Mouse (Mus musculus): ENCODE measurements around the gene Cyld.
A peak's percentile ranks its signal among the peaks of the same experiment; 100 is the strongest.
"Not testable (repeated sequence)": the region's sequence is repeated elsewhere in the genome, so short reads cannot be mapped to it uniquely, and the experiment has no call there.

The Cyld gene

GRCm38 (mm10) chr8:88696721-88697641 lies at the start of gene Cyld:
TSS of gene Cyld (plus strand) at chr8:88697028.
- DNase-seq (ENCODE audit: low spot score in 2 of 2): peak; percentile 97

- no peak for DNase-seq (ENCODE audit: low spot score in 2 of 2)
Observed at GRCm38 (mm10) chr8:88648322-88648721, 48.5 kb upstream of the Cyld start.

- DNase-seq (ENCODE audit: low spot score in 2 of 2): no peak
Observed at GRCm38 (mm10) chr8:88650016-88650708, 46.7 kb upstream of the Cyld start.

- DNase-seq (ENCODE audit: low spot score in 2 of 2): not testable (repeated sequence)
Observed at GRCm38 (mm10) chr8:88651122-88651521, 45.7 kb upstream of the Cyld start.

- no peak for DNase-seq (ENCODE audit: low spot score in 2 of 2)
Observed at GRCm38 (mm10) chr8:88655334-88655733, 41.5 kb upstream of the Cyld start.

- no peak for DNase-seq (ENCODE audit: low spot score in 2 of 2)
Observed at GRCm38 (mm10) chr8:88659873-88660272, 37.0 kb upstream of the Cyld start.

GRCm38 (mm10) chr8:88662401-88662821 lies 34.4 kb upstream of the Cyld start:
- DNase-seq (ENCODE audit: low spot score in 2 of 2): no peak

- no peak for DNase-seq (ENCODE audit: low spot score in 2 of 2)
Observed at GRCm38 (mm10) chr8:88664121-88664520, 32.7 kb upstream of the Cyld start.

- DNase-seq (ENCODE audit: low spot score in 2 of 2): no peak
Observed at GRCm38 (mm10) chr8:88664947-88665346, 31.9 kb upstream of the Cyld start.

GRCm38 (mm10) chr8:88666435-88666834 lies 30.4 kb upstream of the Cyld start:
- no peak for DNase-seq (ENCODE audit: low spot score in 2 of 2)

- peak; percentile 44 to 75 for DNase-seq (ENCODE audit: low spot score in 2 of 2)
Observed at GRCm38 (mm10) chr8:88668400-88669086, 28.3 kb upstream of the Cyld start.

- DNase-seq (ENCODE audit: low spot score in 2 of 2): no peak
Observed at GRCm38 (mm10) chr8:88670782-88671181, 26.0 kb upstream of the Cyld start.

- DNase-seq (ENCODE audit: low spot score in 2 of 2): no peak
Observed at GRCm38 (mm10) chr8:88671575-88671974, 25.3 kb upstream of the Cyld start.

- no peak for DNase-seq (ENCODE audit: low spot score in 2 of 2)
Observed at GRCm38 (mm10) chr8:88673859-88674258, 23.0 kb upstream of the Cyld start.

- DNase-seq (ENCODE audit: low spot score in 2 of 2): no peak
Observed at GRCm38 (mm10) chr8:88675372-88676165, 21.3 kb upstream of the Cyld start.

GRCm38 (mm10) chr8:88677071-88677470 lies 19.8 kb upstream of the Cyld start:
- no peak for DNase-seq (ENCODE audit: low spot score in 2 of 2)

GRCm38 (mm10) chr8:88680566-88680965 lies 16.3 kb upstream of the Cyld start:
- DNase-seq (ENCODE audit: low spot score in 2 of 2): no peak

GRCm38 (mm10) chr8:88681046-88681445 lies 15.8 kb upstream of the Cyld start:
- no peak for DNase-seq (ENCODE audit: low spot score in 2 of 2)

GRCm38 (mm10) chr8:88683656-88684289 lies 13.1 kb upstream of the Cyld start:
- DNase-seq (ENCODE audit: low spot score in 2 of 2): no peak

- no peak for DNase-seq (ENCODE audit: low spot score in 2 of 2)
Observed at GRCm38 (mm10) chr8:88686226-88686905, 10.5 kb upstream of the Cyld start.
